Mouse (Mus musculus) right cerebral cortex, adult 18-20 months (tissue): Measurements from ENCODE around the gene Fermt2.
A peak's percentile ranks its signal among the peaks of the same experiment; 100 is the strongest.

Source experiments
- DNase-seq: peaks from one replicate; pipeline ENCODE4 v3.0.0; 2022; ENCODE audit warnings: mixed read lengths

Gene Fermt2

GRCm38 (mm10) chr14:45430066-45430842 lies 99.7 kb downstream of the Fermt2 start:
- no peak for DNase-seq

GRCm38 (mm10) chr14:45423220-45423619 lies 106.7 kb downstream of the Fermt2 start:
- DNase-seq, result peak; percentile 33

- DNase-seq, result peak; percentile 26
These were observed 107.5 kb downstream of the Fermt2 start for GRCm38 (mm10) chr14:45422371-45422770.

GRCm38 (mm10) chr14:45419323-45419722 lies 110.6 kb downstream of the Fermt2 start:
- DNase-seq, result no peak

GRCm38 (mm10) chr14:45418553-45418952 lies 111.4 kb downstream of the Fermt2 start:
- DNase-seq, result no peak

GRCm38 (mm10) chr14:45416265-45416664 lies 113.7 kb downstream of the Fermt2 start:
- DNase-seq, result no peak
